Mouse (Mus musculus) megakaryocyte, embryonic 14.5 days (primary cell): Measurements from ENCODE around the gene Klhl29.

Experiments
- FLI1 ChIP-seq: IDR thresholded peaks from 2 replicates; pipeline ENCODE4 v1.6.1; 2012; ENCODE audit warnings: low read length, inconsistent platforms, mixed read lengths
- GATA1 ChIP-seq: IDR thresholded peaks from 3 replicates; pipeline ENCODE4 v1.6.1; 2012; ENCODE audit warnings: mixed read lengths, low read length, inconsistent platforms, borderline replicate concordance

DNA sequence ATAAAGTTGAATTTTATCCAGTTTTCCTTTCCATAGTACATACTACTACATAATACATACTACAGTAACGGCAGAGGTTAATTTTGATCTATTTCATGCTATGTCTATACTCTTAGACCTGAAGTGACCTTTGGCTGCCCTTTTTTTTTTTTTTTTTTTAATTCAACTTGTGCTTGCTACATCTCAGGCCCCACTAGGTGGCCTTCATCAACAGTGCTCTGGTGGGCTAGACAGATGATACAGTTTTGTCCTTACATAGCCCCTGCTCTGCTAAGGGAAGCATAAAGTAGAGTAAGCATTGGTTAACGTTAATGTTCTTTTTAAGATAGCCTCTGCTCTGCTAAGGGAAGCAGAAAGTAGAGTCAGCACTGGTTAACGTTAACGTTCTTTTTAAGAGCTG, 327.4 kb downstream of the Klhl29 start:
- TF ChIP-seq GATA1 (no peak), FLI1 (no peak)
